Mouse (Mus musculus): Measurements from ENCODE around the gene Hoxa2. TPM values are rescaled to one million over a fixed set of nuclear protein-coding genes. Genes with fewer than 3 reads are reported as not detected.

Hoxa2 gene
- total and polyA plus RNA-seq, 3 experiments = 0.26 TPM; not detected in 2

DNA sequence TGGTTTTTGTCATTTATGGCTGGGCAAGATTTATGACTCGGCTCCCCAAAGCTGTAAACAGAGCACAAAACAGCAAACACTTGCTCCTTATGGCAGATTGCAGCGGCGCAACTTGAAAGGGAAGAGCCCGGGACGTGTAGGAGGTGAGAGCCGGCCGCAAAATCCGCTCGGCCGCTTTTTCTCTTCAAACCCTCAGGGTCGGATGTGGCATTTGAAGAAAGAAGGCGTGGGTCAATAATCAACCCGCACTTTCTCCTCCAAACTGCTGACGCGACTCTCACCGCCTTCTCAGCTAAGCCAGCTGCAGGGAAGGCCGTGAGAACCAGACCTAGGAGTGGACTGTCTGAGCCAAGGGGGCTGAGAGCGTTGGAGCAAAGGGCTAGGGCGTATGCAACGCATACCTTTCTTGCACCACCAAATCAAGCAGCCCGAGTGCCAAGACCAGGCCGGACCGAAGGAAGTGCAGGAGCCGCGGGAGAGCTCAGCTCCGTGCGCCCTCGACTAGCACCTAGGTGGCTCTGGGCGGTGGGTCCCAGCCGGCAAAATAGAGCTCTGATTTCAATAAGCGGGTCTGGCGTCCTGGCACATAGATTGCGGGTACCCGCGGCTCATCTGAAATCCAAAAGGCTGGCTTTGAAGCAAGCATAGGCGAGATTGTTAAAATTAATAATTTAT is 12.6 kb upstream of the Hoxa2 start, which contains the start of gene 5730596B20Rik:
5730596B20Rik (plus strand) TSS at position 438 of the 675 bp plus-strand sequence.
- no peaks in the 10 kb centered on the region for H3K27me3 ChIP-seq (replicated peaks)
- no peak within 1 kb of the TSS for H3K9ac ChIP-seq (ENCODE audit: insufficient read depth, low read depth)
- no peaks in the 10 kb centered on the region for H3K79me2 ChIP-seq (replicated peaks; ENCODE audit: control insufficient read depth, extremely low read depth, insufficient read depth, poor library complexity, severe bottlenecking)
- H3K4me3 ChIP-seq (replicated peaks in 1 of 3; ENCODE audit: low read depth in 2 of 3, low read length in 2 of 3, poor library complexity in 1 of 3) = no peak within 1 kb of the TSS
- H3K27ac ChIP-seq (ENCODE audit: insufficient read depth, low read depth) = no peak within 1 kb of the TSS
- H3K4me1 ChIP-seq (ENCODE audit: control insufficient read depth in 1 of 2, insufficient read depth in 2 of 2) = no peaks in the 10 kb centered on the region
- no peak within 1 kb of the TSS for H3K4me2 ChIP-seq (ENCODE audit: insufficient read depth, low read depth, poor library complexity, severe bottlenecking)
- TF ChIP-seq CHD2 (IDR thresholded peaks at IDR 0.05; ENCODE audit: low read length) (no peak), EP300 (IDR thresholded peaks at IDR 0.05; ENCODE audit: low read length) (no peak), CHD1 (IDR thresholded peaks at IDR 0.05; ENCODE audit: low read depth, low read length) (no peak), KAT2A (IDR thresholded peaks at IDR 0.05; ENCODE audit: insufficient replicate concordance, low read length) (no peak), UBTF (IDR thresholded peaks at IDR 0.05; ENCODE audit: low read depth, low read length) (no peak), MAX (IDR thresholded peaks at IDR 0.05; ENCODE audit: low read length) (no peak), POLR2A (IDR thresholded peaks at IDR 0.05; ENCODE audit: low read depth, low read length) (no peak), POLR2AphosphoS2 (IDR thresholded peaks at IDR 0.05; ENCODE audit: low read depth, low read length) (no peak), RCOR1 (conservative IDR thresholded peaks at IDR 0.05; ENCODE audit: low read depth, low read length) (no peak), ETS1 (conservative IDR thresholded peaks at IDR 0.05; ENCODE audit: low read depth, low read length) (no peak), MYC (IDR thresholded peaks at IDR 0.05; ENCODE audit: low read depth, low read length) (no peak)
- in situ Hi-C loops (cut with MboI; ENCODE audit: low pct_ligation_motif_present, low pct_unique_long_range_greater_than_20kb, low sequenced_read_pairs) (no loop called here), dilution Hi-C loops (cut with MboI; ENCODE audit: extremely low pct_ligation_motif_present, extremely low pct_unique_long_range_greater_than_20kb, low sequenced_read_pairs) (no loop called here)
- DNase-seq (ENCODE audit: extremely low read depth) = no peak
- H3K36me3 ChIP-seq (replicated peaks in 1 of 2; ENCODE audit: control insufficient read depth in 1 of 2, insufficient read depth in 1 of 2, low read length in 1 of 2) = peaks cover 0 to 3% of the 10 kb centered on the region in 2 experiments
- peaks cover 9% of the 10 kb centered on the region for H3K9me3 ChIP-seq (replicated peaks; ENCODE audit: low read length)

DNA sequence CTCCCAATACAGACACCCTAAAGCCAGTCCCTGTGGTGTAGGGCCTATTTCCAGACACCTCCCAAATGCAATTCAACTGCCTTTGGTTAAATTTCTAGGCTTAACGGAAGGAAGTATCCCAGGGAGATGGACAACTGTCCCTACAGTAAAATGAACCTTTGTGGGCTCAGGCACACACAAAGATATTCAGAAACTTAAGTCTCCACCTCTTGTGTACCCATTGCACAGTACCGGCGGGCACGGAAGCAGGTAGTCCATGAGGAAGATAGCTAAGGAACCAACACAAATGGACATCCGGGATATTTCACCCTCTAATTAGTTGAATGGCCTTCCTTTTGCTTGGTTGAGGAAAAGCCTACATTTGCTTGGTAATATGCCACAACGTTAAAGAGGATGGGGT is 11.8 kb upstream of the Hoxa2 start:
- no peak overlapping the region for H3K4me3 ChIP-seq (replicated peaks in 1 of 3; ENCODE audit: low read depth in 2 of 3, low read length in 2 of 3, poor library complexity in 1 of 3)
- TF ChIP-seq CHD1 (IDR thresholded peaks at IDR 0.05; ENCODE audit: low read depth, low read length) (no peak), USF1 (IDR thresholded peaks at IDR 0.05; ENCODE audit: low read depth, low read length) (no peak), ZMIZ1 (IDR thresholded peaks at IDR 0.05; ENCODE audit: low read depth, low read length) (no peak)
- no peak overlapping the region for H3K4me2 ChIP-seq (ENCODE audit: insufficient read depth, low read depth, poor library complexity, severe bottlenecking)
- H3K27me3 ChIP-seq (replicated peaks) = no peaks in the 10 kb centered on the region
- H3K27ac ChIP-seq (ENCODE audit: insufficient read depth, low read depth) = no peak overlapping the region
- in situ Hi-C loops (cut with MboI; ENCODE audit: low pct_ligation_motif_present, low pct_unique_long_range_greater_than_20kb, low sequenced_read_pairs) = no loop called here
- dilution Hi-C loops (cut with MboI; ENCODE audit: extremely low pct_ligation_motif_present, extremely low pct_unique_long_range_greater_than_20kb, low sequenced_read_pairs) = no loop called here
- H3K4me1 ChIP-seq (ENCODE audit: control insufficient read depth in 1 of 2, insufficient read depth in 2 of 2) = no peaks in the 10 kb centered on the region
- DNase-seq (ENCODE audit: extremely low read depth) = no peak
- peaks cover 9% of the 10 kb centered on the region for H3K9me3 ChIP-seq (replicated peaks; ENCODE audit: low read length)
- H3K79me2 ChIP-seq (replicated peaks; ENCODE audit: control insufficient read depth, extremely low read depth, insufficient read depth, poor library complexity, severe bottlenecking) = no peaks in the 10 kb centered on the region
- no peak overlapping the region for H3K9ac ChIP-seq (ENCODE audit: insufficient read depth, low read depth)
- H3K36me3 ChIP-seq (replicated peaks in 1 of 2; ENCODE audit: control insufficient read depth in 1 of 2, insufficient read depth in 1 of 2, low read length in 1 of 2) = peaks cover 0 to 3% of the 10 kb centered on the region in 2 experiments

DNA sequence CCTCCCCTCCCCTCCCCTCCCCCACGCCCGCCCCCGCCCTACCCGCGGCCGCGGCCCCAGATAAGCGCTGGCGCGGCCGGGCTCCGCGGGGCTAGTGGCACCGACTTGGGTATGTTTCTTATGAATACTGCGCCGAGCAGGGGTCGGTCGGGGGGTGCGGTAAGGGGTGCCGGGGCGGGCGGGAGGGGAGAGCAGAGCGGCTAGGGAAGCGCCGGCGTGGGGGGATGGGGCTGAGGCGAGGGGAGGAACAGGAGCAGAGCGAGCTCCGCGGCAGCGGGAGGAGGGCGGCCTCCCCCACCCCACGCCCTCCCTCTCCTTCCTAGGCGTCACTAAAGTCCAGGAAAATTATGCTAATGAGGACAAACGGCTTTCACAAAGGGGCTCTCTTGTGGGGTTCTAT is 11.2 kb upstream of the Hoxa2 start:
- peaks cover 0 to 3% of the 10 kb centered on the region in 2 experiments for H3K36me3 ChIP-seq (replicated peaks in 1 of 2; ENCODE audit: control insufficient read depth in 1 of 2, insufficient read depth in 1 of 2, low read length in 1 of 2)
- in situ Hi-C loops (cut with MboI; ENCODE audit: low pct_ligation_motif_present, low pct_unique_long_range_greater_than_20kb, low sequenced_read_pairs) = no loop called here
- H3K9ac ChIP-seq (ENCODE audit: insufficient read depth, low read depth) = no peak overlapping the region
- no peaks in the 10 kb centered on the region for H3K27me3 ChIP-seq (replicated peaks)
- H3K9me3 ChIP-seq (replicated peaks; ENCODE audit: low read length) = peaks cover 9% of the 10 kb centered on the region
- no peak overlapping the region for H3K4me3 ChIP-seq (replicated peaks in 1 of 3; ENCODE audit: low read depth in 2 of 3, low read length in 2 of 3, poor library complexity in 1 of 3)
- no peak for DNase-seq (ENCODE audit: extremely low read depth)
- dilution Hi-C loops (cut with MboI; ENCODE audit: extremely low pct_ligation_motif_present, extremely low pct_unique_long_range_greater_than_20kb, low sequenced_read_pairs) = no loop called here
- no peak overlapping the region for H3K4me2 ChIP-seq (ENCODE audit: insufficient read depth, low read depth, poor library complexity, severe bottlenecking)
- no peak overlapping the region for H3K27ac ChIP-seq (ENCODE audit: insufficient read depth, low read depth)
- no peaks in the 10 kb centered on the region for H3K79me2 ChIP-seq (replicated peaks; ENCODE audit: control insufficient read depth, extremely low read depth, insufficient read depth, poor library complexity, severe bottlenecking)
- TF ChIP-seq HCFC1 (IDR thresholded peaks at IDR 0.05; ENCODE audit: low read depth, low read length) (no peak), NELFE (IDR thresholded peaks at IDR 0.05; ENCODE audit: low read depth, low read length) (no peak), MAX (IDR thresholded peaks at IDR 0.05; ENCODE audit: low read length) (no peak), TCF12 (IDR thresholded peaks at IDR 0.05; ENCODE audit: low read depth, low read length) (no peak), RCOR1 (conservative IDR thresholded peaks at IDR 0.05; ENCODE audit: low read depth, low read length) (no peak), MAZ (IDR thresholded peaks at IDR 0.05; ENCODE audit: low read depth, low read length) (no peak), ZC3H11A (IDR thresholded peaks at IDR 0.05; ENCODE audit: low read depth, low read length) (no peak), KAT2A (IDR thresholded peaks at IDR 0.05; ENCODE audit: insufficient replicate concordance, low read length) (no peak), NRF1 (IDR thresholded peaks at IDR 0.05; ENCODE audit: low read depth, low read length) (no peak), MYC (IDR thresholded peaks at IDR 0.05; ENCODE audit: low read depth, low read length) (no peak)
- H3K4me1 ChIP-seq (ENCODE audit: control insufficient read depth in 1 of 2, insufficient read depth in 2 of 2) = no peaks in the 10 kb centered on the region
